ENCODE assay signal across 10 mouse cellular contexts in the genomic region with DNA sequence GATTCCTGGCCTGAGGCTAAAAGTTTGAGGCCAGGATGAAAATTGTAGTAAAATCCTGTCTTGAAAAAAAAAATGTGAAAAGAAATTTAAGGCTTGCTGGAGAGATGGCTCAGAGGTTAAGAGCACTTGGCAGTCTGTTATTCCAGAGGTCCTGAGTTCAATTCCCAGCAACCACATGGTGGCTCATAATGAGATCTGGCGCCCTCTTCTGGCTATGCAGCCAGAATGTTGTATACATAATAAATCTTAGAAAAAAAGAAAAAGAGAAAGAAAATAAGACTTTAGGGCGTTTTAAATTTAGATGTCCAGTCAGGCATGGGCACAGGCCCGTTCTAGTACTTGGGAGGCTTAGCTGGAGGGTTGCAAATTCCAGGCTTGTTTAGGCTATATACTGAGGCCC. TPM values are rescaled to one million over a fixed set of nuclear protein-coding genes. Genes with fewer than 3 reads are reported as not detected.
DNase-seq lines count a peak whose midpoint lies in the region; TF ChIP-seq lines count a peak whose summit lies in the region.
"Had no signal": no experiment of that assay in that cellular context is flagged by ENCODE, and none has a peak within 500 bp of the region (broad histone marks: within the 10 kb centered on the region; RNA-seq: fewer than 3 reads in every experiment).

No protein-coding gene starts in this region.

- H3K9me3 ChIP-seq in midbrain, embryonic 10.5 days (replicated peaks): no peaks in the 10 kb centered on the region
- H3K9me3 ChIP-seq: lung, embryonic 15.5 days had no signal

- peak; percentile 65 for TF ChIP-seq CTCF in gastrocnemius, adult 2 months (IDR thresholded peaks at IDR 0.05)
- TF ChIP-seq CTCF in liver, adult 2 months (IDR thresholded peaks at IDR 0.05; ENCODE audit: low read depth, low read length): 0 out of 2 replicates have a peak, but pooled peaks have one; percentile 9

- H3K4me3 ChIP-seq in gastrocnemius, adult 2 months: no peak overlapping the region
- H3K4me3 ChIP-seq in liver, adult 2 months (ENCODE audit: insufficient read depth, low read depth, low read length): no peak overlapping the region
- no peak overlapping the region for H3K4me3 ChIP-seq in midbrain, embryonic 10.5 days
- H3K4me3 ChIP-seq: lung, embryonic 15.5 days had no signal

- no peak for TF ChIP-seq POLR2A in liver, adult 2 months (IDR thresholded peaks at IDR 0.05; ENCODE audit: extremely low read depth, insufficient read depth, low read length)

- intact Hi-C loops in gastrocnemius, adult 2 months (cut with DNase I): loop anchor here (2.0 kb wide), 1 partner anchor 29 kb away; no protein-coding TSS in a partner anchor

- H3K9ac ChIP-seq in liver, adult 2 months (ENCODE audit: low read depth, low read length): no peak overlapping the region
- H3K9ac ChIP-seq: lung, embryonic 15.5 days had no signal

- H3K27ac ChIP-seq in gastrocnemius, adult 2 months: no peak overlapping the region
- peak overlapping the region; percentile 88 for H3K27ac ChIP-seq in liver, adult 2 months (replicated peaks; ENCODE audit: insufficient read depth, low read depth, low read length)
- no peak overlapping the region for H3K27ac ChIP-seq in midbrain, embryonic 10.5 days (replicated peaks)
- H3K27ac ChIP-seq: lung, embryonic 15.5 days had no signal

- peaks cover 21% of the 10 kb centered on the region; the same call in 1 of the 2 replicates for H3K79me2 ChIP-seq in liver, adult 2 months (ENCODE audit: control insufficient read depth, insufficient read depth, low read length)

- no peaks in the 10 kb centered on the region for H3K27me3 ChIP-seq in liver, adult 2 months (ENCODE audit: control insufficient read depth, insufficient read depth, low read length)
- no peaks in the 10 kb centered on the region for H3K27me3 ChIP-seq in midbrain, embryonic 10.5 days (ENCODE audit: low read depth, poor library complexity, severe bottlenecking)
- H3K27me3 ChIP-seq: lung, embryonic 15.5 days had no signal

- 65% methylated on average over 3 of the region's 3 CpGs for WGBS in liver, adult 2 months
- WGBS in midbrain, embryonic 10.5 days: 65% methylated on average over 3 of the region's 3 CpGs

- no peak for DNase-seq in gastrocnemius, adult 2 months
- no peak for DNase-seq in gastrocnemius, postnatal 4 days (ENCODE audit: low spot score in 2 of 2)
- peak; percentile 22 for DNase-seq in right cerebral cortex, postnatal 14 days
- no peak for DNase-seq in right cerebral cortex, adult 2 months (ENCODE audit: low spot score in 2 of 2)
- peak; percentile 40 for DNase-seq in liver, adult 2 months (ENCODE audit: extremely low read depth, low read depth, low spot score)
- peak; percentile 46 for DNase-seq in thymus, postnatal 25 days
- no peak for DNase-seq in right cerebral cortex, postnatal 25 days
- DNase-seq in midbrain, embryonic 10.5 days (ENCODE audit: low spot score): no peak
- DNase-seq: gastrocnemius, postnatal 36 days had no signal

- peaks cover 23% of the 10 kb centered on the region for H3K4me1 ChIP-seq in liver, adult 2 months (ENCODE audit: control insufficient read depth, insufficient read depth, low read length)
- peaks cover under 1% of the 10 kb centered on the region for H3K4me1 ChIP-seq in midbrain, embryonic 10.5 days

- no peaks in the 10 kb centered on the region for H3K36me3 ChIP-seq in liver, adult 2 months (ENCODE audit: control insufficient read depth, insufficient read depth, low read length)
- H3K36me3 ChIP-seq in midbrain, embryonic 10.5 days: peaks cover 10% of the 10 kb centered on the region
- H3K36me3 ChIP-seq: lung, embryonic 15.5 days had no signal

RNA-seq across cellular contexts. Expression of a gene that starts 7.2 kb away (rescaled TPM):
- total RNA-seq in gastrocnemius, adult 2 months (2021): 10 to 100 TPM; 38.5 to 41.4 TPM
- 10 to 100 TPM; 72.8 to 78.4 TPM for total RNA-seq in gastrocnemius, postnatal 4 days (2021)
- total RNA-seq in liver, adult 2 months (2014; rRNA removed): 55.9 and 73.0 TPM in 2 replicates
- polyA plus RNA-seq in liver, adult 2 months (2012; rRNA removed): 131 and 142 TPM in 2 replicates
- polyA plus RNA-seq in midbrain, embryonic 10.5 days (2016; fragmentation: Nextera tagmentation; extraction: Ambion mirVana): 288 and 291 TPM in 2 replicates

RNA-seq across cellular contexts. Expression of a gene that starts 21.5 kb away (rescaled TPM):
- total RNA-seq in gastrocnemius, adult 2 months (2021): not detected
- 1 to 10 TPM in 1 of 2 experiments, under 1 TPM in 1; 0.61 to 1.5 TPM for total RNA-seq in gastrocnemius, postnatal 4 days (2021)
- total RNA-seq in liver, adult 2 months (2014; rRNA removed): 0.40 and 0.74 TPM in 2 replicates
- 2.3 and 4.9 TPM in 2 replicates for polyA plus RNA-seq in liver, adult 2 months (2012; rRNA removed)
- 5.6 and 6.4 TPM in 2 replicates for polyA plus RNA-seq in midbrain, embryonic 10.5 days (2016; fragmentation: Nextera tagmentation; extraction: Ambion mirVana)
- total RNA-seq: gastrocnemius, postnatal 36 days had no signal

RNA-seq across cellular contexts. Expression of a gene that starts 30.7 kb away (rescaled TPM):
- not detected for total RNA-seq in gastrocnemius, adult 2 months (2021)
- total RNA-seq in gastrocnemius, postnatal 4 days (2021): under 1 TPM; 0.16 to 0.20 TPM
- total RNA-seq in liver, adult 2 months (2014; rRNA removed): 0.07 and 0.09 TPM in 2 replicates
- polyA plus RNA-seq in liver, adult 2 months (2012; rRNA removed): 0.12 and 0.19 TPM in 2 replicates
- 0.32 and 0.47 TPM in 2 replicates for polyA plus RNA-seq in midbrain, embryonic 10.5 days (2016; fragmentation: Nextera tagmentation; extraction: Ambion mirVana)
- total RNA-seq: gastrocnemius, postnatal 36 days had no signal

RNA-seq across cellular contexts. Expression of a gene that starts 39.5 kb away (rescaled TPM):
- 10 to 100 TPM; 93.9 to 98.7 TPM for total RNA-seq in gastrocnemius, adult 2 months (2021)
- 100 to 1,000 TPM; 295 to 303 TPM for total RNA-seq in gastrocnemius, postnatal 4 days (2021)
- 58.2 and 58.9 TPM in 2 replicates for total RNA-seq in liver, adult 2 months (2014; rRNA removed)
- polyA plus RNA-seq in liver, adult 2 months (2012; rRNA removed): 16.3 and 17.7 TPM in 2 replicates
- 1,542 and 1,692 TPM in 2 replicates for polyA plus RNA-seq in midbrain, embryonic 10.5 days (2016; fragmentation: Nextera tagmentation; extraction: Ambion mirVana)

RNA-seq across cellular contexts. Expression of a gene that starts 40.1 kb away (rescaled TPM):
- total RNA-seq in gastrocnemius, adult 2 months (2021): 10 to 100 TPM; 24.4 to 36.6 TPM
- total RNA-seq in gastrocnemius, postnatal 4 days (2021): 100 to 1,000 TPM in 1 of 2 experiments, 10 to 100 TPM in 1; 97.9 to 100 TPM
- 14.1 and 14.9 TPM in 2 replicates for total RNA-seq in liver, adult 2 months (2014; rRNA removed)
- 4.2 and 5.2 TPM in 2 replicates for polyA plus RNA-seq in liver, adult 2 months (2012; rRNA removed)
- polyA plus RNA-seq in midbrain, embryonic 10.5 days (2016; fragmentation: Nextera tagmentation; extraction: Ambion mirVana): 194 and 206 TPM in 2 replicates

Comparison
In these comparisons a context has a peak if more than half of its experiments do, and no peak if none do; other contexts are left out.
1. DNase-seq: peak in right cerebral cortex, postnatal 14 days (single experiment), liver, adult 2 months (single experiment) and thymus, postnatal 25 days (single experiment); none in gastrocnemius, adult 2 months (single experiment), gastrocnemius, postnatal 4 days (0 of 2), right cerebral cortex, adult 2 months (0 of 2), right cerebral cortex, postnatal 25 days (single experiment) and midbrain, embryonic 10.5 days (single experiment).